Mouse (Mus musculus): Measurements from ENCODE around the gene Gm12355.
"Not testable (repeated sequence)": the region's sequence is repeated elsewhere in the genome, so short reads cannot be mapped to it uniquely, and the experiment has no call there.

Gene Gm12355

DNA sequence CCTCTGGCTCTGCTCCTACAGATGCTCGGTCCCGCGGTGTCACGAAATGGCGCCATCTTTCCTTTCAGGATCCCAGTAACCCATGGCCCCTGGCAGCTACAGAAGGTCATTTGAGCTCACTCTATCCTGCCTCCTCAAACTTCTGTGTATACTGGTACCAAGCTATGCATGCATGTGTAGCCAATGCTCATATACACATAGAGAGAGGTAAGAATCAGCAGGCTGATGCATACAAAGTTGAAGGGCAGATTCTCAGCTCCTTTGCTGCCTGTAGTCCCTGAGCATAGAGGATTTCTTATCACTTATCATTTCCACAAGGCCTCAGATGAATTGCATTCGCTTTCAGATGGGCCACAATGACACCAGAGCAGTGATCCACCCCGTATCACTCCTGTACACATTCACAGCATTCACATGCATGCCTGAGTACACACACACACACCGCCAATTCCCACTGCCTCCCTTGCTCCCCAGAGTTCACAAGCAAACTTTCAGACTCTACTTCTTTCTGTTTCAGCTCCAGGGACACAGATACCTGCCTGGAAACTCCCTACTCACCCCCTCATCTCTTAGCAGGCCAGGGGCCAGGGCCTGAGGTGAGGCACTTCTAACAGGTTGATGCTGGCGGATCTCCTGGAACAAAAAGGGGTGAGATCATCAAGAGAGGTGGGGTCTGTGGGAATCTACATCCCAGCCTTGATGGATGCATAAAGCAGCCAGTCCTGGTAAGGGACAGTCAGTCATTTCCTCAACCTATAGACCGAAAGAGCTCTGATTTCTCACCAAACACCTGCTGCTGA lies at the start of gene Gm12355, which contains the start of gene Gsdma3:
Gene Gm12355 (minus strand): TSS at position 51 of the 800 bp plus-strand sequence.
Gene Gsdma3 (plus strand): TSS at position 750 of the 800 bp plus-strand sequence.
- no peak for DNase-seq

DNA sequence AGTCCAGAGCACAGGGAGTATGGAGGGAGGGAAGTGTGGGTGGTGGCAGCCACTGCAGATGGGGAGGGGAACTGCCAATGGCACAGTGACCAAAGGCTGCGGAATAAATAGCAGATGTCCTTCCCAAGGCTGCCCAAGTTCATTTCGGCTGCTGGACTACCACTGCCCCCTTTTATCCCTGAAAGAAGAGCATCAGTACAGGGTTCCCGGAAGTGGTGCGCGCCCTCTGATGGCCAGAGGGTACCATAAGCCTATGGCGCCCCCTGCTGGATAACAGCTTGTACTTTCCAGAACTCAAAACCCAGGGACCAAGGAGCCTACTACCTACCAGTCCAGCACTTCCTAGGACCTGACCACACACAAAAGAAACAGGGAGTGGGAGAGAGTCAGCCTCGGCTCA lies 47.7 kb upstream of the Gm12355 start:
- DNase-seq: peak; percentile 41

DNA sequence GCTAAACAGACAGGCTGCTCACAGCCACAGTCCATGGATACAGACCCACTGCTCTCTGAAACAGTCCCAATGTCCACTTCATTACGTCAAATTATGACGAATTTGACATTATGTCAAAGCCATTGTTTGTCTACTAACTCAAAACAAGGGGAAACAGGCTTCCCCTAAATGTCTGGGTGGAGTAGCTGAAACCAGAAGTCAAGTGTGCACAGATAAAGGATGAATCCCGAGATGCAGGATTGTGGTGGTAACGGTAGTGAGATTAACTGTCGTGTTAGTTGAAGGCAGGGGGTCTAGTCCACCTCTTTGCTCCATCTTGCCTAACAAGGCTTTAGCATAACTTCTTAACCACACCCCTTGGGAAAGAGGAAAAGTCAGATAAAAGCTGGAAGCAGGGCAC lies 47.0 kb upstream of the Gm12355 start:
- DNase-seq: no peak

DNA sequence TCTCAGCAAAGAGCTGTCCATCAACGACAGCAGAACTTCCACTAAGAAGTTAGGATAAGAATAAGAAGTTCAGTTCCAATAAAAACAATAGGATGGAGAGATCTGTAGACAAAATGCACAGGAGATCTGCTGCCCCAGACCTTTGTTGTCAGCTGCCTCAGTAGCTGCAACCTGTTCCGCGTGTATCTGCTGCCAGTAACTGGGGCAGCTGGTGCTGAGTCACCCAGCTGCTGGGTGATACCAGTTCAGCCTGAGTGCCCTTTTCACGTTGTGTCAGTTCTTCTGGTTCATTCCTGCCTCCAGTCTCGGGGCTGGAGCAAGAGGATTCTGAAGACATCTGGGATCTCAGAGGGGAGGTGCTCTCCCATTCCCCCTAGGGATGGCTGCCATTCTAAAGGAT lies 46.4 kb upstream of the Gm12355 start:
- no peak for DNase-seq

DNA sequence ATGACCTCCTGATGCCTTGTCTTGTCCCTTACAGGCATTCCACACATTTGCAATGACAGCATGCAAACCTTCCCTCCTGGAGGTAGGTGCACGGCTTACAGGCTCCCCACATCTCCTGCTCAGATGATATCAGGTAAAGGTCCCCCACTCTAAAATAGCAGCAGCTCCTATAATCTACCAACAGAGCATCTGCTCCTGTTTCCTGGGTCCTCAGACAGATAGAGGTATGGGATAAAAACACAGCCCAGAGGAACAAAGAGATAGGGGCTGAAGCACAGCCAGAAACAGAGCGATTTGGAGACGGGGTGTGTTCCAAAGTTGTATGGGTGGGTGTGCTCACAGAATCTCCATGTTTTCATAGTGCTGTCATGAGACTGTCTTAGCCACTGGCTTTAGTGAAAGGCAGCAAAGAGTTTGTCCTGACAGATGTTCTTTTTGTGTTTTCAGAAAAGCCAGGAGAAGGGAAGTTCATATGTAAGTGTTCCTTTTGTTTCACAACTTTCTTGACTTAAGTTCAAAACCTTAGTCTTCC lies 45.9 kb upstream of the Gm12355 start:
- DNase-seq: no peak

DNA sequence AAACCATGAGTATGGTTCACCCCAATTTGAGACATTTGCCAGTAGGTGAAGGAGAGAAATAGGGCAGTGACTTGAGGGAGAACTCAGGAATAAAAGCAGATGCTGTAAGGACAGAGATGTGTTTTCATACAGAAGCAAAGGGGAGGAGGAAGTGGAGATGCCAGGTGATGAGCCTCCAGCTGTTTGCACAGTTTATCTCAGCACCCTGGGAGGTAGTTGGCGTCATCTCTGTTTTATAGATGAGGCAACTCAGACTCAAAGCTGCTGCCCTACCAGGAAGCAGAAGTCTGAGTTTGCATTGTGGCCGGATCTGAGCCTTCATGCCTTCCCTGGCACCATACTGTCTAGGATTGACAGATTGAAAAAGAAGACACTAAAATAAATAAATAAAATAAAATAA lies 43.5 kb upstream of the Gm12355 start:
- DNase-seq: no peak

DNA sequence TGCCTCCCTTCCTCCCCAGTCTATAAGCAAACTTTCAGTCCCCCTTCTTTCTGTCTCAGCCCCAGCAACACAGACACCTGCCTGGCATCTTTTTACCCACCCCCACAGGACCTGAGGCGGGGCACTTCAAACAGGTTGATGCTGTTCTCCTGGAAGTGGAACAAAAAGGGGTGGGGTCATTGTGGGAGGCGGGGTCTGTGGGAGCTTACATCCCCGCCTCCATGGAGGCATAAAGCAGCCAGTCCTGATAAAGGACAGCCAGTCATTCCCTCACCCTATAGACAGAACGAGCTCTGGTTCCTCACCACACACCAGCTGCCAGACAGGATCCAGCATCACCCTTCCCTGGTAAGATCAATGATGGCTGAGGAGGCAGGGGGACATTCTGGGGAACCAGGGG lies 38.6 kb upstream of the Gm12355 start, which contains the start of gene Gsdma:
Gene Gsdma (plus strand): TSS at position 261 of the 400 bp plus-strand sequence.
- DNase-seq: no peak

DNA sequence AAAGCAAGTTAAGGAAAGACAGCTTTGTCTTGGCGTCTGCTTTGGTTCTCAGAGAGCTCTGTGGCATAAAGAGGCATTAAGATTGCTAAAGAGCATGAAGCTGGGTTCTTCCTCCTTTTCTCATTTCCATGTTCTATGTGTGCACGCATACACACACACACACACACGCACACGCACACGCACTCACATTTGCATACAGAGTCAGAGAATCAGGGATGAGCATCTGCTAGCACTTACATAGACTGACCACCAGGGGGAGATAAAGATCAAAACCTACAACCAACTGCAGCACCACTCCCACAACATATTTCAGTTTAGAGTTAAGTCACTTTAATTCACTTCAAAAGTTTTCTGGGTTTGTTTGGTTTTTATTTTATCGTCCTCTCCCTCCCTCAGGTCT lies 35.1 kb upstream of the Gm12355 start:
- peak; percentile 64 for DNase-seq

DNA sequence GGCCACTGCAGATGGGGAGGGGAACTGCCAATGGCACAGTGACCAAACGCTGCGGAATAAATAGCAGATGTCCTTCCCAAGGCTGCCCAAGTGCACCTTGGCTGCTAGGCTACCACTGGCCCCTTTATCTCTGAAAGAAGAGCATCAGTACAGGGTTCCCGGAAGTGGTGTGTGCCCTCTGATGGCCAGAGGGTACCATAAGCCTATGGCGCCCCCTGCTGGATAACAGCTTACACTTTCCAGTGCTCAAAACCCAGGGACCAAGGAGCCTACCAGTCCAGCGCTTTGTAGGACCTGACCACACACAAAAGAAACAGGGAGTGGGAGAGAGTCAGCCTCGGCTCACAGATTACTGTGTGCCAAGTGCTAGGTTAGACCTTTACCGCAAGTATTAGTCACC lies 29.6 kb upstream of the Gm12355 start:
- DNase-seq: peak; percentile 21

DNA sequence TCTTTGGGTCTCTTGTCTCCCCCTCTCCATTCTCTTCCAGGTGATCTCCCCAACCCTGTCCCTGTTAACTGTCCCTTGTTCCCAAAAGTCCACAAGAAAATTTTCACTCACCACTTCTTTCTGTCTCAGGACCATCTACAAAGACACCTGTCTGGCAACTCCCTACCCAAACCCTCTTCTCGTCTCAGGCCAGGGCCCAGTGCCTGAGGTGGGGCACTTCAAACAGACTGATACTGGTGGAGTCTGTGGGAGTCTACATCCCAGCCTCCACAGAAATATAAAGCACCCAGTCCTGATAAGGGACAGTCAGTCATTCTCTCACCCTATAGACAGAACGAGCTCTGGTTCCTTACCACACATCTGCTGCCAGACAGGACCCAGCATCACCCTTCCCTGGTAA lies 21.0 kb upstream of the Gm12355 start, which contains the start of gene Gsdma2:
Gene Gsdma2 (plus strand): TSS at position 301 of the 400 bp plus-strand sequence.
- DNase-seq: no peak

DNA sequence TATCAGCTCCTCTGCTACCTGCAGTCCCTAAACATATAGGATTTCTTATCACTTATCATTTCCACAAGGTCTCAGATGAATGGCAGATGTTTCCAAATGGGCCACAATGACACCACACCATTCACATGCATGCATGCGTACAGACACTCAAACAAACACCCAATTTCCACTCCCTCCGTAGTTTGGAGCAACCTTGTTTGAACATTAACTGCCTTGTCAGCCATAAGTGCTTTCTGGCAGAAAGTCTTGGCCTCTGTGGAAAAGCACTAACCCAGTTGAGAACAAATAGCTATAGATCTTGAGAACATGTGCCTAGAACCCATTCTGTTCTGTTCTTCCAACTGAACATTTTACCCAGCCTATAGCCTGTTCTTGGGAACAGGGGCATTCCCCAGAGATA lies 20.5 kb upstream of the Gm12355 start:
- DNase-seq: no peak

DNA sequence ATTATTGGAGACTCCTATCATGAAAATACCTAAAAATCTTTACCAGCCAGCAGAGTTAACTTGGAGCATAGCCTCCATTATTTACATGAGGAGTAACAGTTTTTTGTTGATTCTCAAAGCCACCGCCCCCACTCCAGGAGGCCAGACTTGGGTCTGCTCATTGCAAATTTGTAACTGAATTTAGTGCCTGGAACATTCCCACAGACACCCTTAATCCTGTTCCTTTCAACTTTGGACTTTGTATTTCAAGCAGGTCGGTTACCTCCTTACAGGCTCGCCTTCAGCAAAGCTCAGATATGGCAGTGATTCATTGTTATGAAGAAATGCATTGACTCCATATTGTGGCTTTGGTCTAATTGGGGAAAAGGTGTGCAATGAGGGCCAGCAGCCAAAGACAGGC lies 19.3 kb upstream of the Gm12355 start:
- no peak for DNase-seq

DNA sequence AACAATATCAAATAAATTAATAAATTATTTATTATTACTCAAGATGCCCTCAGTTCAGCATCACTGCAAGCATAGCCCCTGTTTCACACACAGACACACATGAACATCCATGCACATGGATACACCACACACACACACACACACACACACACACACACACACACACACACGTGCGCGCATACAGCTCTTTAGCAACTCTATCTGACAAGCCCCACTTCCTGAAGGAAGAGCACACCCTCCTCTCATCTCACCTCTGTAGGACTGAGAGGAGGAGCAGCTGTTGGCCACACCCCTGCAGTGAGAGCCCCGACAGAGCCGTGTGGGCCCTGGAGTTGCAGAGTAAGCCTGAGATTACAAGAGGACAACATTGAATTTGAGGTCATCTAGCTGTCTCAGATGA lies 14.6 kb upstream of the Gm12355 start:
- no peak for DNase-seq

DNA sequence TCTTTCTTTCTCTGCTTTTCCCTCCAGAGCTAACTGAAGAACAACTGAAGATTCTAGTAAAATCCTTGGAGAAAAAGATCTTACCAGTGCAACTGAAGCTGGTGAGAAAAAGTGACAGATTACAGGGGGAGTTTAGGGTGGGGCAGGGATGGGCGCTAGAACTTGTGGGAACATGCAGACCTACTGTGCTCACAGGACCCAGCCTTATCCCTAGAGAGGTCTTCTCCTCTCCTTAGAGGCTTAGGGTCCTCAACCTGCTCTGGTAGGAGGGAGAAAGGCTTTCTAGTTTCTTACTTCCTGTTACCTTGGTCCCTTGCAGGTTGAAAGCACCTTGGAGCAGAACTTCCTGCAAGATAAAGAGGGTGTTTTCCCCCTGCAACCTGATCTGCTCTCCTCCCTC lies 12.0 kb upstream of the Gm12355 start:
- no peak for DNase-seq

DNA sequence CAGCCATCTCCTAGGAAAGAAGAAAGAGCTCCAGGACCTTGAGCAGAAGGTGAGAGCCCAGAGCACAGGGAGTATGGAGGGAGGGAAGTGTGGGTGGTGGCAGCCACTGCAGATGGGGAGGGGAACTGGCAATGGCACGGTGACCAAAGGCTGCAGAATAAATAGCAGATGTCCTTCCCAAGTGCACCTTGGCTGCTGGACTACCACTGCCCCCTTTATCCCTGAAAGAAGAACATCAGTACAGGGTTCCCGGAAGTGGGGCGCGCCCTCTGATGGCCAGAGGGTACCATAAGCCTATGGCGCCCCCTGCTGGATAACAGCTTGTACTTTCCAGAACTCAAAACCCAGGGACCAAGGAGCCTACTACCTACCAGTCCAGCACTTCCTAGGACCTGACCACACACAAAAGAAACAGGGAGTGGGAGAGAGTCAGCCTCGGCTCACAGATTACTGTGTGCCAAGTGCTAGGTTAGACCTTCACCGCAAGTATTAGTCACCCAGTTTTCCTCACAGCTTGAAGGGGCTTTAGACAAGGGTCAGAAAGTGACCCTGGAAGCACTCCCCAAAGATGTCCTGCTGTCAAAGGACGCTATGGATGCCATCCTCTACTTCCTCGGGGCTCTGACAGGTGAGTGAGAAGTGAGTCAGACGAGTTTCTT lies 10.0 kb upstream of the Gm12355 start:
- DNase-seq: peak; percentile 7

DNA sequence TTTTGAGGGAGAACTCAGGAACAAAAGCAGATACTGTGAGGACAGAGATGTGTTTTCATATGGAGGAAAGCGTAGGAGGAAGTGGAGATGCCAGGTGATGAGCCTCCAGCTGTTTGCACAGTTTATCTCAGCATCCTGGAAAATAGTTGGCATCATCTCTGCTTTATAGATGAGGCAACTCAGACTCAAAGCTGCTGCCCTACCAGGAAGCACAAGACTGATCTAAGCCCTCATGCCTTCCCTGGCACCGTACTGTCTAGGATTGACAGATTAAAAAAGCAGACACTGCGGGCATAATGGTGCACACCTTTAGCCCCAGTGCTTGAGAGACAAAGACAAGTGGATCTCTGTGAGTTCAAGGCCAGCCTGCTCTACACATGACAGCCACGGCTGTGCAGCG lies 5.2 kb upstream of the Gm12355 start:
- DNase-seq: no peak

DNA sequence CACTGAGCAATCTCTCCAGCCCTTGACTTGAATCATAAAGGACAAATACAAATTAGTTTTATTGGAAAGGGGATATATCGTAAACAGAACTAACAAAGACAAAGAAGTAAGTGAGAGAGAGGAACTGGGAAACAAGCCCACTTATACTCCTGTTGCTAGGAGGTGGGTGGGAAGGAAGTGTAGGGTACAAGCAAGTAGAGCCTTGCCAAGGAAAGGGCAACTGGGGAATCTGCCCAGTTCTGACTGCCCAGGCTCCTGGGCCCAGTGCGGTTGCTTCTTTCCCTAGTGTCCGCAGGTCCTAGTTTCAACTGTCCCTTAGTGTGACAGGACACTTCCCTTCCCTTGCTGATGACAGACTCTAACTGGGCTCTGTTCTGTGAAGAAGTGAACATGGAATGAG lies 3.2 kb upstream of the Gm12355 start:
- DNase-seq: no peak

DNA sequence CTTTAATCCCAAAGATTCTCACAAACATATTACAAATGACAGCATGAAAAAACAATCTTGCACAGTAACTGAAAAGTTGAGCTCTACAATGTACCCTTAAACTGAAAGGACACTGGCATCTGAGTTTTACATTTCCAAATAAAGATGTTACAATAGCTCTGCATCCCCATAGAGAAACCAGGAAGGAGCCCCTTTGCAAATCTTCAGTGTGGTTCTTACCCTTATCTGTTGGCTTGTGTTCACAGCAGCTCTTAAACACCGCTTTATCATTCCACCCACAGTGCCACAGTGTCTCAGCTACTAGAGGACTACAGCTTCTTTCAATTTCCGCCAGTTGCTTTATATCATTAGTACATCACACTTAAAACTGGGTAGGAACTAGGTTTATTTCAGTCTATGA lies 1.1 kb downstream of the Gm12355 start:
- not testable (repeated sequence) for DNase-seq

DNA sequence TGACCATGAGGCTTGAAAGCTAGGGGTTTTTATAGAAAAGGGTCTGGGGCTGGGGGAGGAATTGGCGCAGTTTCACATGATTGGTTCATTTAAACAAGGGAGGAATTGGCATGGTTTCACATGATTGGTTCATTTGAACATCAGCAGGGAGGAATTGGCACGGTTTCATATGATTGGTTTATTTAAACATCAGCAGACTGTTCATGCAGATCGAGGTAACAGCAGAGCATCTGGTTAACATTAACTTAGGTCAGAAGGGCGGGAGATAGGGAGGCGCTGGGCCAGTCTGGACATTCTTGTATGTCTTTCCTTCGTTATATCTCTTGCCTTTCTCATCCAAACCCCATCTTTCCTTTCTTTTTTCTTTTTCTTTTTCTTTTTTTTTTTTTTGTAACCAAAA lies 1.5 kb downstream of the Gm12355 start:
- DNase-seq: not testable (repeated sequence)

DNA sequence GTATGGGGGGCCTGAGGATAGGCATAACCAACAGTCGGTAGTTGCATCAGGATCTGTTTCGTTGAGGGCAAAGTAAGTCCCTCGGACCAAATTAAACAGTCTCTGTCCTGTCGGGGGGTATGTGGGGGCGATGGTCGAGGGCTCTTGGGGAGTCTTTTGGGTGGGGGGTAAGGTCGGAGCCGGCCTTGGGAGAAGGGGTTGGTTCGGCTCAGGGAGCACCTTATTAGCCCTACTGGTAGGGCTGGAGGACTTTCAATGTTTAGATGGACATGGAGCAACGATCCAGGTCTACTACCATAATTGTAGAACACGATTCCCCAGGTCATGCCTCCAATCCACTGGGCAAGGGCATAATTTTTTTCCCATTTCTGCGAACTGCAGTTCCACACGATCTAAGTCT lies 4.7 kb downstream of the Gm12355 start:
- no peak for DNase-seq

DNA sequence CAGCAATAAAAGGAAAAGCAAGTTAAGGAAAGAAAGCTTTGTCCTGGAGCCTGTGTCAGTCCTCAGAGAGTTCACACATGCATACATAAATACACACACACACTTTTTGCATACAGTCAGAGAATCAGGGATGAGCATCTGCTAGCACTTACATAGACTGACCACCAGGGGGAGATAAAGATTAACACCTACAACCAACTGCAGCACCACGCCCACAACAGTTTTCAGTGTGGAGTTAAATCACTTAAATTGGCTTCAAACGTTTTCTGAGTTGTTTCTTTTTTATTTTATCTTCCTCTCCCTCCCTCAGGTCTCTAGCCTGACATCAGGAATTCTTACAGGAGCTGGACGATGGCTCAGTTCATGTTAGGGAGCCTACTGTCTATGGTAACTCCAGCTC lies 18.7 kb downstream of the Gm12355 start:
- no peak for DNase-seq

DNA sequence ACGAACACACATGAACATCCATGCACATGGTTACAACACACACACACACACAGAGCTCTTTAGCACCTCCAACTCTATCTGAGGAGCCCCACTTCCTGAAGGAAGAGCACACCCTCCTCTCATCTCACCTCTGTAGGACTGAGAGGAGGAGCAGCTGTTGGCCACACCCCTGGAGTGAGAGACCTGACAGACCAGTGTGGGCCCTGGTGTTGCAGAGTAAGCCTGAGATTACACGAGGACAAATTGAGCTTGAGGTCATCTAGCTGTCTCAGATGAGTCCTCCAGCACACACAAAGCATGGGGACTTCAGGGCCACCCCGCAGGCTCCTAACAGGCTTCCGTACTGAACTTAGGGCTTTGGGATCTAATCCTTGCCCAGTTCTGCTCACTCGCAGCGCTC lies 20.6 kb downstream of the Gm12355 start:
- not testable (repeated sequence) for DNase-seq

DNA sequence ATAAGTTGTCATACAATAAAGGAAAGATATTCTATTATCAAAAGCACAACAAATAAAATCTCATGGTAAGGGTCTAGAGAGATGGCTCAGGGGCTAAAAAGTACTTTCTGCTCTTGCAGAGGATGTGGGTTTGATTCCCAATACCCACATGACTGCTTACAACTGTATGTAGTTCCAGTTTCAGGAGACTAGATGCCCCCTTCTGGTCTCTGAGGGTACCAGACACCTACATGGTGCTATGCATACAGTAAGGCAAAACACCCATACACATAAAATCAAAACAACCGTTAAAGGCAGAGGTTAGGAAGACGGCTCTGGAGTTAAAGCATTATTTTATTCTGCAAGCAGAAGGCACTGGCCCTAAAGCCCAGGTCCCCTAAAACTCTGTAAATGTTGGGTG lies 21.5 kb downstream of the Gm12355 start:
- no peak for DNase-seq

DNA sequence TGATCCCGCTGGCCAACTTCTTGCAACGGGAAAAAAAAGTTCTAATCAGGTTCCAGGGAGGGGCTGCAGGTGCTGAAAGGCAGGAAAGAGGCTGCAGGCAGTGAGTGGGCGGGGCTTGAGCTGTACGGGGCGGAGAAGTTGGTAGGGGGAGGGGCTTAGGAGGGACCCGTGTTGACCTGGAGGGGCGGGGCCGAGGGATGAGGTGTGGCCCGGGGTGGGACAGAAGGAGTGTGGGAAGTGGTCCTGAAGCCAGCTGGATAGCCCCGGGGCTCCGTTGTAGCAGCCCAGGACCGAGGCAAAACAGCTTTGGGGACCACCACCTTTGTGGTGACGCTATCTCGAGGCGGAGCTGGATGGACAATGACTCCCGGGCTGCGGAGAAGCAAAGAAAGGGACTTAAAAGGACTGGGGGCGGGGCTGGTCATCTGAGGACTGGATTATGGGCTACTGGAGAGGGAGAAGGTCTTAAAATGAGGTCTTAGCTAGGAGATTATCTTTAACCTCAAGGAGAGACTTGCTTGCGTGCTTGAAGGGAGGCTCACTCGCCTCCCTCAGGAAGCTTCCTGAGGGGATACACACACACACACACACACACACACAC lies 23.3 kb downstream of the Gm12355 start:
- no peak for DNase-seq

Data from right cerebral cortex, postnatal 4 days (tissue).